Mouse (Mus musculus): ENCODE data around the gene Krt6b. TPM values are rescaled to one million over a fixed set of nuclear protein-coding genes. Genes with fewer than 3 reads are reported as not detected.

The Krt6b gene
- total RNA-seq, 2 experiments from 2014 or later: not detected

Other genes starting within 250 kb of the Krt6b start
- 0.12 TPM in 1 of 2 replicates, not detected in the other for gene Krt87, start 241.5 kb downstream of the Krt6b start, total RNA-seq (2015)
- gene Krt87, start 241.5 kb downstream of the Krt6b start, total RNA-seq (2017): not detected in 2 replicates
- gene Krt88, start 232.5 kb downstream of the Krt6b start, total RNA-seq (2015): not detected in 2 replicates
- gene Krt88, start 232.5 kb downstream of the Krt6b start, total RNA-seq (2017): not detected in 2 replicates
- gene Krt81, start 216.5 kb downstream of the Krt6b start, total RNA-seq (2015): 0.29 TPM in 1 of 2 replicates, not detected in the other
- not detected in 2 replicates for gene Krt81, start 216.5 kb downstream of the Krt6b start, total RNA-seq (2017)
- gene Krt86, start 206.8 kb downstream of the Krt6b start, total RNA-seq (2015): not detected in 2 replicates
- not detected in 2 replicates for gene Krt86, start 206.8 kb downstream of the Krt6b start, total RNA-seq (2017)
- gene Krt83, start 188.8 kb downstream of the Krt6b start, total RNA-seq (2015): not detected in 2 replicates
- gene Krt83, start 188.8 kb downstream of the Krt6b start, total RNA-seq (2017): 0.37 and 1.1 TPM in 2 replicates
- 0.64 TPM in 1 of 2 replicates, not detected in the other for gene Gm49425, start 163.0 kb downstream of the Krt6b start, total RNA-seq (2015)
- gene Gm49425, start 163.0 kb downstream of the Krt6b start, total RNA-seq (2017): not detected in 2 replicates
- not detected in 2 replicates for gene Krt84, start 147.5 kb downstream of the Krt6b start, total RNA-seq (2015)
- gene Krt84, start 147.5 kb downstream of the Krt6b start, total RNA-seq (2017): not detected in 2 replicates
- gene Krt82, start 129.6 kb downstream of the Krt6b start, total RNA-seq (2015): not detected in 2 replicates
- not detected in 2 replicates for gene Krt82, start 129.6 kb downstream of the Krt6b start, total RNA-seq (2017)
- gene Krt90, start 117.3 kb downstream of the Krt6b start, total RNA-seq (2015): not detected in 2 replicates
- not detected in 2 replicates for gene Krt90, start 117.3 kb downstream of the Krt6b start, total RNA-seq (2017)
- not detected in 2 replicates for gene Krt75, start 106.4 kb downstream of the Krt6b start, total RNA-seq (2015)
- not detected in 2 replicates for gene Krt75, start 106.4 kb downstream of the Krt6b start, total RNA-seq (2017)
- gene Gm5414, start 52.1 kb downstream of the Krt6b start, total RNA-seq (2015): not detected in 2 replicates
- not detected in 2 replicates for gene Gm5414, start 52.1 kb downstream of the Krt6b start, total RNA-seq (2017)
- not detected in 2 replicates for gene Gm5478, start 32.9 kb downstream of the Krt6b start, total RNA-seq (2015)
- not detected in 2 replicates for gene Gm5478, start 32.9 kb downstream of the Krt6b start, total RNA-seq (2017)
- gene Krt6a, start 14.0 kb upstream of the Krt6b start, total RNA-seq (2015): not detected in 2 replicates
- not detected in 2 replicates for gene Krt6a, start 14.0 kb upstream of the Krt6b start, total RNA-seq (2017)
- gene Krt5, start 32.6 kb upstream of the Krt6b start, total RNA-seq (2015): not detected in 2 replicates
- not detected in 2 replicates for gene Krt5, start 32.6 kb upstream of the Krt6b start, total RNA-seq (2017)
- not detected in 2 replicates for gene Krt71, start 62.8 kb upstream of the Krt6b start, total RNA-seq (2015)
- not detected in 2 replicates for gene Krt71, start 62.8 kb upstream of the Krt6b start, total RNA-seq (2017)
- not detected in 2 replicates for gene Krt72, start 106.2 kb upstream of the Krt6b start, total RNA-seq (2015)
- gene Krt72, start 106.2 kb upstream of the Krt6b start, total RNA-seq (2017): not detected in 2 replicates
- gene Krt73, start 122.1 kb upstream of the Krt6b start, total RNA-seq (2015): not detected in 2 replicates
- gene Krt73, start 122.1 kb upstream of the Krt6b start, total RNA-seq (2017): not detected in 2 replicates
- gene Krt2, start 137.9 kb upstream of the Krt6b start, total RNA-seq (2015): not detected in 2 replicates
- gene Krt2, start 137.9 kb upstream of the Krt6b start, total RNA-seq (2017): not detected in 2 replicates
- not detected in 2 replicates for gene Krt1, start 170.5 kb upstream of the Krt6b start, total RNA-seq (2015)
- gene Krt1, start 170.5 kb upstream of the Krt6b start, total RNA-seq (2017): not detected in 2 replicates
- not detected in 2 replicates for gene Krt77, start 189.4 kb upstream of the Krt6b start, total RNA-seq (2015)
- not detected in 2 replicates for gene Krt77, start 189.4 kb upstream of the Krt6b start, total RNA-seq (2017)
- not detected in 2 replicates for gene Krt76, start 212.6 kb upstream of the Krt6b start, total RNA-seq (2015)
- gene Krt76, start 212.6 kb upstream of the Krt6b start, total RNA-seq (2017): not detected in 2 replicates
- 0.52 TPM in 1 of 2 replicates, not detected in the other for gene Krt4, start 244.4 kb upstream of the Krt6b start, total RNA-seq (2015)
- gene Krt4, start 244.4 kb upstream of the Krt6b start, total RNA-seq (2017): not detected in 2 replicates

All from megakaryocyte progenitor cell, adult 5-6 weeks (primary cell).